In genomic region chr15:81960171-81961077, GRCm38 (mm10) we compare ENCODE assay signal across 8 mouse cellular contexts. TPM values are rescaled to one million over a fixed set of nuclear protein-coding genes. Genes with fewer than 3 reads are reported as not detected.
DNase-seq lines count a peak whose midpoint lies in the region; ATAC-seq and TF ChIP-seq lines count a peak whose summit lies in the region.

Pmm1 (minus strand) TSS chr15:81960930.

- POLR2A ChIA-PET in Patski (lab: Charles Lee): interaction anchor here (0.9 to 1.0 kb wide), 3 partner anchors 13 to 53 kb away, joined by 3 read pairs; no protein-coding TSS in a partner anchor

- peaks cover 13% of the 10 kb centered on the region for H3K4me1 ChIP-seq in hindbrain, embryonic 13.5 days (replicated peaks)

- CTCF ChIA-PET in Patski (lab: Charles Lee): interaction anchor here (0.6 to 2.0 kb wide), 23 partner anchors 10 to 96 kb away, joined by 3 to 11 read pairs (median 4); no protein-coding TSS in a partner anchor

- H3K27ac ChIP-seq in hindbrain, embryonic 13.5 days: peak within 1 kb of the TSS; percentile 91

- ATAC-seq in Patski: peak; percentile 88
- peak; percentile 98 for ATAC-seq in hindbrain, embryonic 13.5 days (ENCODE audit: low FRiP score)

- TF ChIP-seq CTCF in Patski (IDR thresholded peaks at IDR 0.05): no peak

- H3K9ac ChIP-seq in hindbrain, embryonic 13.5 days: peak within 1 kb of the TSS; percentile 81

- H3K36me3 ChIP-seq in hindbrain, embryonic 13.5 days: peaks cover 11% of the 10 kb centered on the region

- H3K4me2 ChIP-seq in hindbrain, embryonic 13.5 days: peak within 1 kb of the TSS; percentile 86

- H3K27me3 ChIP-seq in Patski: no peaks in the 10 kb centered on the region
- H3K27me3 ChIP-seq in hindbrain, embryonic 13.5 days: no peaks in the 10 kb centered on the region

- H3K4me3 ChIP-seq in hindbrain, embryonic 13.5 days: peak within 1 kb of the TSS; percentile 60

- under 1% methylated on average over 75 of the region's 77 CpGs for WGBS in hindbrain, embryonic 13.5 days

- DNase-seq in Patski (ENCODE audit: low read depth, low spot score): peak; percentile 77
- peak; percentile 99 to 100 for DNase-seq in cerebellum, postnatal 14 days
- peak; percentile 93 to 97 for DNase-seq in frontal cortex, postnatal 14 days (ENCODE audit: low spot score in 2 of 2)
- DNase-seq in layer of hippocampus, postnatal 25 days (ENCODE audit: extremely low spot score in 1 of 2, low spot score in 1 of 2): peak; percentile 91
- peak; percentile 99 for DNase-seq in lung, postnatal 25 days (ENCODE audit: low spot score)
- DNase-seq in retina, embryonic 14.5 days (ENCODE audit: low spot score): peak; percentile 100
- peak; percentile 100 for DNase-seq in thymus, postnatal 4 days

- H3K9me3 ChIP-seq in hindbrain, embryonic 13.5 days: no peaks in the 10 kb centered on the region

- in situ Hi-C loops in Patski (cut with MboI; ENCODE audit: low pct_unique_long_range_greater_than_20kb): no loop called here

RNA-seq across cellular contexts. Expression of gene Pmm1, which starts in this region (rescaled TPM):
- polyA plus RNA-seq in Patski (2021): 97.0 TPM
- 62.9 and 65.3 TPM in 2 replicates for polyA plus RNA-seq in hindbrain, embryonic 13.5 days (2015; fragmentation: Nextera tagmentation; extraction: Ambion mirVana)
- total RNA-seq in layer of hippocampus, postnatal 25 days (2021): 100 to 1,000 TPM; 209 to 227 TPM

Comparison
In these comparisons a context has a peak if more than half of its experiments do, and no peak if none do; other contexts are left out.
1. Peak in every context shown above with its lines: DNase-seq, ATAC-seq, H3K4me3 ChIP-seq and H3K27ac ChIP-seq.